In the genomic region with DNA sequence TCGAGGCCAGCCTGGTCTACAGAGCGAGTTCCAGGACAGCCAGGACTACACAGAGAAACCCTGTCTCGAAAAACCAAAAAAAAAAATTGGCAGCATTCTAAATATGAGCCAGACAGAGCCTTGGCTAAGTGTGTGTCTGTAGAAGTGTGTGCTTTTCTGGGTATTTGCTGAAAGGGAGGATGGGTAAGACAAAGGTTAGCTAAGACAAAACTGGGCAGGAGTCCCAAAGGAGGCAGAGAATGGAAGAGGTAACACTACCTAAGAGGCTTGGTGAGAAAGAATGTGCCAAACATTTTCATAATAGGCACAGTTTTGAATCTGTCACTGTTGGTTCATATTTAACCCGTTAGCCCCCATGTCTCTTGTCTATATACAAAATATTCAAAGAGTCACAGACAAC, we compare ENCODE assay signal across 16 mouse cellular contexts.
"Had no signal": no experiment of that assay in that cellular context is flagged by ENCODE, and none has a peak within 500 bp of the region (broad histone marks: within the 10 kb centered on the region; RNA-seq: fewer than 3 reads in every experiment).

No protein-coding gene starts in this region.

- H3K9ac ChIP-seq: intestine, embryonic 15.5 days; limb, embryonic 13.5 days; liver, embryonic 14.5 days; liver, postnatal 0 days; lung, embryonic 14.5 days; midbrain, embryonic 12.5 days; midbrain, embryonic 15.5 days had no signal

- H3K9me3 ChIP-seq: intestine, embryonic 15.5 days; limb, embryonic 10.5 days; limb, embryonic 13.5 days; midbrain, embryonic 12.5 days; midbrain, embryonic 15.5 days had no signal

- H3K4me2 ChIP-seq: intestine, embryonic 15.5 days; limb, embryonic 13.5 days; liver, embryonic 11.5 days; lung, embryonic 14.5 days; midbrain, embryonic 12.5 days; midbrain, embryonic 15.5 days had no signal

- ATAC-seq: intestine, embryonic 15.5 days; liver, postnatal 0 days; lung, postnatal 0 days; midbrain, embryonic 15.5 days had no signal

- DNase-seq: layer of hippocampus, adult 9-11 months; liver, postnatal 0 days; lung, embryonic 14.5 days; thymus, adult 18-20 months; thymus, postnatal 36 days had no signal

- H3K27ac ChIP-seq: intestine, embryonic 15.5 days; kidney, postnatal 0 days; layer of hippocampus, adult 2 months; limb, embryonic 10.5 days; limb, embryonic 13.5 days; liver, embryonic 14.5 days; macrophage; midbrain, embryonic 12.5 days; midbrain, embryonic 15.5 days had no signal

- H3K27me3 ChIP-seq: intestine, embryonic 15.5 days; limb, embryonic 13.5 days; midbrain, embryonic 12.5 days; midbrain, embryonic 15.5 days had no signal

- H3K4me3 ChIP-seq: intestine, embryonic 15.5 days; limb, embryonic 10.5 days; limb, embryonic 13.5 days; midbrain, embryonic 12.5 days; midbrain, embryonic 15.5 days had no signal
